Mouse (Mus musculus) cerebellum, postnatal 36 days (tissue): Measurements from ENCODE around the gene Slc39a13.
"Not testable (repeated sequence)": the region's sequence is repeated elsewhere in the genome, so short reads cannot be mapped to it uniquely, and the experiment has no call there.

ENCODE experiments used
- DNase-seq, 2 experiments: peaks; one replicate each; pipeline ENCODE4 v3.0.0; 2021 to 2022; ENCODE audit warnings: mixed read lengths in 2 of 2

Gene Slc39a13

GRCm38 (mm10) chr2:91023131-91023530 lies 47.1 kb downstream of the Slc39a13 start:
- DNase-seq: no peak

GRCm38 (mm10) chr2:91022266-91022665 lies 48.0 kb downstream of the Slc39a13 start:
- not testable (repeated sequence) for DNase-seq

GRCm38 (mm10) chr2:91019911-91020310 lies 50.3 kb downstream of the Slc39a13 start:
- no peak for DNase-seq

GRCm38 (mm10) chr2:91018061-91018788 lies 52.0 kb downstream of the Slc39a13 start:
- DNase-seq: peak; percentile 53 to 56

GRCm38 (mm10) chr2:91015386-91015785 lies 54.8 kb downstream of the Slc39a13 start:
- peak; percentile 71 to 72 for DNase-seq

GRCm38 (mm10) chr2:91013881-91014280 lies 56.3 kb downstream of the Slc39a13 start:
- DNase-seq: no peak
